Mouse (Mus musculus) limb, embryonic 12.5 days (tissue): Measurements from ENCODE around the gene Ccdc115. TPM values are rescaled to one million over a fixed set of nuclear protein-coding genes. Genes with fewer than 3 reads are reported as not detected.

Experiments
- ATAC-seq: fragments of 200-750 bp; cut with Nextera tagmentation; 2 replicates; pipeline ENCODE4 v1.8.0; 2017; ENCODE audit warnings: low read depth, moderate TSS enrichment; ENCODE audit not compliant: insufficient number of reproducible peaks, insufficient read depth, low FRiP score, low TSS enrichment
- H3K27ac ChIP-seq: fragments of 300-500 bp; sonication (generic); 2 replicates; pipeline ENCODE4 v1.5.1; 2016; ENCODE audit warnings: mild to moderate bottlenecking, moderate library complexity
- H3K27me3 ChIP-seq: fragments of 300-500 bp; sonication (generic); 2 replicates; pipeline ENCODE4 v1.6.1; 2016; ENCODE audit warnings: mild to moderate bottlenecking, moderate library complexity
- H3K36me3 ChIP-seq: fragments of 300-500 bp; sonication (generic); 2 replicates; pipeline ENCODE4 v1.6.1; 2016; ENCODE audit warnings: mild to moderate bottlenecking, moderate library complexity
- H3K4me1 ChIP-seq: fragments of 300-500 bp; sonication (generic); replicated peaks from 2 replicates; pipeline ENCODE4 v1.6.1; 2016
- H3K4me2 ChIP-seq: fragments of 300-500 bp; sonication (generic); 2 replicates; pipeline ENCODE4 v1.6.1; 2016; ENCODE audit warnings: mild to moderate bottlenecking, moderate library complexity
- H3K4me3 ChIP-seq: fragments of 300-500 bp; sonication (generic); replicated peaks from 2 replicates; pipeline ENCODE4 v1.5.1; 2016; ENCODE audit warnings: mild to moderate bottlenecking
- H3K9ac ChIP-seq: fragments of 300-500 bp; sonication (generic); replicated peaks from 2 replicates; pipeline ENCODE4 v1.6.1; 2016; ENCODE audit warnings: mild to moderate bottlenecking, moderate library complexity
- H3K9me3 ChIP-seq: fragments of 300-500 bp; sonication (generic); 2 replicates; pipeline ENCODE4 v1.6.1; 2016; ENCODE audit warnings: mild to moderate bottlenecking, moderate library complexity
- WGBS: fragments of 180-500 bp; shearing (Covaris S2); methylation state at CpG from one replicate; pipeline ENCODE4 v1.1.7; 2016; 5-methylcytosine and 5-hydroxymethylcytosine counted together
- polyA plus RNA-seq: library from polyadenylated mRNA; unstranded; fragments of >200 nt; fragmentation: Nextera tagmentation; extraction: Ambion mirVana; gene quantifications from 2 replicates; pipeline ENCODE4 v1.2.1, GENCODE M21; 2016

The Ccdc115 gene
- 45.4 and 45.7 TPM in 2 replicates for polyA plus RNA-seq

DNA sequence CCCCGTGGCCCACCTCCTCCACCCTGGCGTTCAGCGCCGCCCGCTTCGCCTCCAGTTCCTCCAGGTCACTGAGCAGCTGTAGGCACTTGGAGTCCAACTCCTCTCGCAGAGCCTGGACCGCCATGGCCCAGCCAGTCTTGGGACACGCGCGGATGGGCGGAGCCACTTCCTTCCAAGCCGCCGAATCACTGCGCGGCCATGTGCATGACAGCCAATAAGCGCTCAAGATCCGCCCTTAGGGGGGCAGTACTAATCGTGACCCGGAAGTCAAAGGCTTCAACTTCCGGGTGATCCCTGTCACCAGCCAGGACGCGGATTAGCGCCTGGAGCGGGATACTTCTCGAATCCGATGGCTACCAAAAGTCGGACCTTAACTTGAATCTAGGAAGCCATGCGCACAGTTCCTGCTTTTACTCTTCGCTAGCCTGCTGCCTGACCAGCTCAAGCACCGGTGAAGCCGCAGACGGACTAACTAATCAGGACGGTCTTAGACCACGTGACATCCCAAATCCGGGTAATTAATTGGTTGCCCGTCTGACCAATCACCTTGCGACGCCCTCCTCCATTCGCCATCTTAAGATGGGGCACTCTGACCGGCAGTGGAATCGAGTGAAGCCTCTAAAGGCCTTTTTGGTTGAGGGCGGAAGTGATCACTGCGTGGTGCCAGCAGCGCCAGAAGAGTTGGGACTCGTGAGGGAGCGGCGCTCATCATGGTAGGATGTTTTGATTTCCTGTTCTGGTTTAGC lies at the start of gene Ccdc115, which contains the start of gene Imp4:
Ccdc115 (minus strand) TSS at position 458 of the 746 bp plus-strand sequence.
Imp4 (plus strand) TSS at position 637 of the 746 bp plus-strand sequence.
- peak; percentile 93 for ATAC-seq

DNA sequence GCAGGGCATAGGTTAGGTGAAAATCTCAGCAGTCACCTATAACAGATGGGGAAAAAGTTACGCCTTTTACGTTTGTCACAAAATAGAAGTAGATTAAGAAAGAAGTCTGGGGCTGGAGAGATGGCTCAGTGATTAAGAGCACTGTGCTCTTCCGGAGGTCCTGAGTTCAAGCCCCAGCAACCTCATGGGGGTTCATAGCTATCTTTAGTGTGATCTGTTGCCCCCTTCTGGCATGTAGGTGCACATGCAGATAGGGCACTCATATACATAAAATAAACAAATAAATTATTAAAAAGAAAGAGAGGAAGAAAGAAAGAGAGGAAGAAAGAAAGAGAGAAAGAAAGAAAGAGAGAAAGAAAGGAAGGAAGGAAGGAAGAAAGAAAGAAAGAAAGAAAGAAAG lies 47.9 kb upstream of the Ccdc115 start:
- H3K36me3 ChIP-seq: no peaks in the 10 kb centered on the region
- no peak overlapping the region for H3K4me2 ChIP-seq
- H3K4me3 ChIP-seq: no peak overlapping the region
- no peak overlapping the region for H3K27ac ChIP-seq
- peaks cover 5% of the 10 kb centered on the region; the same call in 1 of the 2 replicates for H3K4me1 ChIP-seq
- peaks cover 7% of the 10 kb centered on the region; the same call in 1 of the 2 replicates for H3K9me3 ChIP-seq
- 80% methylated on average over 3 of the region's 3 CpGs for WGBS
- no peak overlapping the region for H3K9ac ChIP-seq
- ATAC-seq: no peak
- peaks cover 17% of the 10 kb centered on the region for H3K27me3 ChIP-seq

More for the DNA sequence above, at the start of gene Ccdc115, which contains the start of gene Imp4:
- Histone ChIP-seq H3K9me3 (no peaks in the 10 kb centered on the region), H3K36me3 (peaks cover 38% of the 10 kb centered on the region), H3K4me2 (peak within 1 kb of the TSS; percentile 74), H3K4me3 (peak within 1 kb of the TSS; percentile 70), H3K4me1 (peaks cover 9% of the 10 kb centered on the region), H3K9ac (peak within 1 kb of the TSS; percentile 70), H3K27me3 (no peaks in the 10 kb centered on the region), H3K27ac (peak within 1 kb of the TSS; percentile 73)
- under 1% methylated on average over 48 of the region's 48 CpGs for WGBS

GRCm38 (mm10) chr1:34485461-34486188 lies 46.2 kb upstream of the Ccdc115 start:
- H3K36me3 ChIP-seq: no peaks in the 10 kb centered on the region
- 10% methylated on average over 25 of the region's 25 CpGs for WGBS
- peak; percentile 56 for ATAC-seq
- H3K9ac ChIP-seq: no peak overlapping the region
- H3K27ac ChIP-seq: no peak overlapping the region
- peak overlapping the region; percentile 46 for H3K4me2 ChIP-seq
- H3K4me3 ChIP-seq: peak overlapping the region; percentile 25
- H3K4me1 ChIP-seq: peaks cover 5% of the 10 kb centered on the region; the same call in 1 of the 2 replicates
- H3K27me3 ChIP-seq: peaks cover 17% of the 10 kb centered on the region
- H3K9me3 ChIP-seq: no peaks in the 10 kb centered on the region

DNA sequence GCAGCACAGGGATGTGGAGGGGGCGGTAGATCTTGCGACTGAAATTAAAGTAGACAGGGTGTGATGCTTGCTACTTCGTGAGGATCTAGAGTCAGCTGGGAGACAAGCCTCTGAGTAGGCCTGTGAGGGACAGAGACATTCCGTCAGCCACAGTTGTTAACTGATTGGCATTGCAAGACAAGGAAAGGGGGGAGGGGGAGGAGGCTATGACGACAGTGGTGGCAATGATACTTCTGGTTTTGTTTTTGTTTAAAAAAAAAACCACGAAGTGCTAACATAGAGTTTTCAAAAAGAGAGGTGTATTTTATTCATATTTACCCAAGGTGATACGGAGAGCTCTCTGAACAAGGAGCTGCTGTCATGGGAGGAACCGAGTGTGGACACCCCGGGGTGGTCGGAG lies 45.0 kb upstream of the Ccdc115 start:
- Histone ChIP-seq H3K9me3 (no peaks in the 10 kb centered on the region), H3K27ac (no peak overlapping the region), H3K36me3 (no peaks in the 10 kb centered on the region), H3K9ac (no peak overlapping the region), H3K4me3 (no peak overlapping the region), H3K4me1 (peaks cover 9% of the 10 kb centered on the region), H3K27me3 (peaks cover 17% of the 10 kb centered on the region), H3K4me2 (no peak overlapping the region)
- 74% methylated on average over 10 of the region's 10 CpGs for WGBS
- ATAC-seq: no peak

DNA sequence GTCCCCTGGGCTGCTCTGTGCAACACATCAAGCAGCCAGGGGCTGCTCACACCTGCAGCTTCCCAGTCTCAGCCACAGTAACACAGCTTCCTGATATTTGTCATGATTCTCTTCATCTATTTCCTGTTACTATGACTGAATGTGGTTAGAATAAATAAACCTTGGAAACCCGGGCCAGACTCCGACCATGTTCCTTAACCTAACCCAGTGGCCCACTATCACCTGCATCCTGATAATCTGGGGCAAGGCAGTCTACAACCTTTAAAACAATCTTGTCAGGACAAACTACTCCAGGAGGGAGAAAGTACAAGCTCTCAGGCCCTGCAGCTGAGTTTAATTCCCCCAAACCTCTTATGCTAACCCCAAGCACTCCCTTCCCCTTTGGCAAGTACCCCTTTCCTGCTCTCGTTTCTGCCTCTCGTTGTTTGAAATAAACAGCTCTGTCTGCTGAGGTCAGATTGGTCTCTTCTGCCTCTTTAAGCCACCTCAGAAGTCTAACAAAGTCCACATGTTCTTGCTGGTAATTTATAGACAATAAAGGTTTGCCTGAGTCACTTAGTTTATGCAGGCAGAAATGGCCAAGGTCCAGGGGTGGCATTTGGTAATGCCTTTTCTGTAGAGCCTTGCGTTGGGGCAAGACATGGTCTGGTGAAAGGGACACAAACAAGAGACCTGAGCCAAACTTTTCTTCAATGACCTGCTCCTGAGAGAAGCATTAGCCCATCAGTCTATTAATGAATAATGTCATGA lies 42.6 kb upstream of the Ccdc115 start:
- H3K27me3 ChIP-seq: peaks cover 17% of the 10 kb centered on the region
- no peaks in the 10 kb centered on the region for H3K36me3 ChIP-seq
- H3K4me1 ChIP-seq: peaks cover 19% of the 10 kb centered on the region
- ATAC-seq: no peak
- 36% methylated on average over 5 of the region's 5 CpGs for WGBS
- no peak overlapping the region for H3K4me3 ChIP-seq
- H3K9ac ChIP-seq: no peak overlapping the region
- no peak overlapping the region for H3K27ac ChIP-seq
- H3K4me2 ChIP-seq: no peak overlapping the region
- no peaks in the 10 kb centered on the region for H3K9me3 ChIP-seq

DNA sequence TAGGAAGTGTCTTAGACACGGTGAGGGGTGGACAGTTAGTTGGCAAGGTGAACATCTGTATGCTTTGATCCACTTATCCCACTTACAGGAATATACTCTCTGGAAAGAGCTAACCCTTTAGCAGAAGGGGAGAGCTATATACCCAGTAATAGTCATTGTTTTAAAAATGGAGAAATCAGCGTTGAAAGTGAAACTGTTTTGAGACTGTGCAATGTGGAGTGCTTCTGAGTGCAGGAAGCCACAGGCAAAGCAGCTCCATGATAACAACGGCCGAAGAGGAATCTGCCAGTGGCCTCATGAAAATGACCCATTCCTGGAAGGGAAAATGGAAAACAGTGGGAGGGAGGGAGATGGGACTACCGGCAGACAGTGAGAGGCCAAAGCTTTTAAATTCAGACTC lies 41.3 kb upstream of the Ccdc115 start:
- Histone ChIP-seq H3K36me3 (no peaks in the 10 kb centered on the region), H3K4me3 (no peak overlapping the region), H3K27me3 (peaks cover 15% of the 10 kb centered on the region), H3K9ac (no peak overlapping the region), H3K9me3 (no peaks in the 10 kb centered on the region), H3K4me1 (peaks cover 19% of the 10 kb centered on the region), H3K27ac (no peak overlapping the region), H3K4me2 (no peak overlapping the region)
- no peak for ATAC-seq
- WGBS: 81% methylated on average over 5 of the region's 5 CpGs

DNA sequence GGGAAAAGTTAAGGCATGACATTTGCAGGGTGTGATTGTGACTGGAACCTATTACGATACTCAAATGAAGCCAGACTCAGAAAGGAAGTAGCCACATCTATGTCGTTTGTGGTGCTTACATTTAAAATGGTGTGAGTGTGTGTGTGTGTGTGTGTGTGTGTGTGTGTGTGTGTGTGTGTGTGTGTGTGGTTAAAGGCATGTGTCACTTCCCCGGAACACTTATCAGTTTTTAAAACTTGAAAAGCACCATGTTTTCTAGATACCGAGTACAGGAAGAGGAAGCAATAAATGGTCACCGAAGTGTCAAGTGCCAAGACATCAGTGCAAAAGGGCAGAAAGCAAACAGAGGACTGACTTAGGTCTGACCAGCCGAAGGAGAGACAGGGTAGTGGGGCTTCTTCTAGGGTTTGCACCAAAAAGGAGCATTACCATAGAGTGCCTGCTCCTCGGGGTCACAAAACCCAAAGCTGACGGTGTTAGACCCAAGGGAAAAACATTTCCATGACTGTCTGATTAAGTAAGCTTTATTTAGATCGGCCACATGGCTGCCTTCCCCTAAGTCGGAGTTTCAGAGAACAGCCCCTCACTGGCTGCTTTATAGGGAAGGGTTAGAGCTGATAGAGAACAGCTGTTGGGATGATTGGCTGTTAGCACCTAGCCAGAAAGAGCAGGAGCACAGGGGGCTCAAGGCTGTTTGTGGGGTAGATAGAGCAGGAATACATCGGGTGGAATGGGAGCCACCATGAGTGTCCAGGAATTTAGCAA lies 39.6 kb upstream of the Ccdc115 start:
- Histone ChIP-seq H3K27me3 (0 out of 2 replicates have a peak, but pooled peaks cover 3% of the 10 kb centered on the region), H3K9me3 (no peaks in the 10 kb centered on the region)
- ATAC-seq: no peak; the same call in 1 of the 2 replicates

GRCm38 (mm10) chr1:34472427-34473300 lies 33.2 kb upstream of the Ccdc115 start:
- H3K27ac ChIP-seq: no peak overlapping the region
- H3K4me2 ChIP-seq: peak overlapping the region; percentile 95
- H3K9ac ChIP-seq: peak overlapping the region; percentile 66
- peaks cover 18% of the 10 kb centered on the region for H3K27me3 ChIP-seq
- peak overlapping the region; percentile 61 for H3K4me3 ChIP-seq
- ATAC-seq: peak; percentile 76
- H3K4me1 ChIP-seq: peaks cover 13% of the 10 kb centered on the region; the same call in 1 of the 2 replicates
- no peaks in the 10 kb centered on the region for H3K36me3 ChIP-seq
- WGBS: 1% methylated on average over 42 of the region's 43 CpGs
- no peaks in the 10 kb centered on the region for H3K9me3 ChIP-seq

More for the DNA sequence above, 39.6 kb upstream of the Ccdc115 start:
- 23% methylated on average over 11 of the region's 11 CpGs for WGBS
- H3K9ac ChIP-seq: no peak overlapping the region
- peak overlapping the region; percentile 32 for H3K4me2 ChIP-seq
- no peaks in the 10 kb centered on the region for H3K36me3 ChIP-seq
- H3K4me1 ChIP-seq: peaks cover 14% of the 10 kb centered on the region
- H3K4me3 ChIP-seq: no peak overlapping the region
- 0 out of 2 replicates have a peak overlapping the region, but pooled peaks have one; percentile 17 for H3K27ac ChIP-seq

DNA sequence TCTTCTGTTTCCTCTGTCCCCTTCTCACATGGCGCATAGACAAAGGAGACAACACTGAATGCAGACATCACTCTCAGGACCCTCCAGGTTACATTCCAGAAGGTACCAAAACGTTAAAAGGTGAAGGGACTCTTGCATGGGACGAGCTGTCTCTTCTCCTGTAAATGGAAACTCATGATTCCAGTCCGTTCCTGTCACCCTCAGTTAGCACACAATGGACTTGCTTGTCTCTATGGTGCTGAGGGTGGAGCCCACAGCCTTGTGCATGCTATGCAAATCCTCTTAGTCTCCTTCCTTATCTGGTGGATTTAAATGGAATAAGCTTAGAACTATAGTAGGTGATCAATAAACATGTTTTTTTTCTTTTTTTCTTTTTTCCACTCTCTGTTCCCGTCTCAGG lies 30.3 kb upstream of the Ccdc115 start:
- Histone ChIP-seq H3K4me2 (no peak overlapping the region), H3K27me3 (peaks cover 15% of the 10 kb centered on the region), H3K9ac (no peak overlapping the region; the same call in 1 of the 2 replicates), H3K9me3 (peaks cover 3% of the 10 kb centered on the region; the same call in 1 of the 2 replicates), H3K27ac (no peak overlapping the region), H3K4me3 (no peak overlapping the region), H3K4me1 (peaks cover 13% of the 10 kb centered on the region; the same call in 1 of the 2 replicates), H3K36me3 (no peaks in the 10 kb centered on the region)
- no peak for ATAC-seq
- WGBS: 72% methylated on average over 5 of the region's 5 CpGs
